In genomic region chr9:68409786-68410185, GRCm38 (mm10) we compare ENCODE assay signal across 21 mouse cellular contexts.
"Had no signal": no experiment of that assay in that cellular context is flagged by ENCODE, and none has a peak within 500 bp of the region (broad histone marks: within the 10 kb centered on the region; RNA-seq: fewer than 3 reads in every experiment).

No protein-coding gene starts in this region.

- H3K36me3 ChIP-seq: limb, embryonic 10.5 days; limb, embryonic 13.5 days; liver, embryonic 12.5 days; liver, embryonic 15.5 days; lung, embryonic 15.5 days; stomach, embryonic 15.5 days had no signal

- H3K4me1 ChIP-seq: limb, embryonic 10.5 days; limb, embryonic 13.5 days; liver, embryonic 12.5 days; liver, embryonic 15.5 days; lung, embryonic 15.5 days; stomach, embryonic 15.5 days had no signal

- H3K27ac ChIP-seq: limb, embryonic 10.5 days; limb, embryonic 13.5 days; liver, embryonic 12.5 days; liver, embryonic 15.5 days; lung, embryonic 15.5 days; stomach, embryonic 15.5 days had no signal

- H3K4me2 ChIP-seq: limb, embryonic 13.5 days; liver, embryonic 12.5 days; liver, embryonic 15.5 days; lung, embryonic 15.5 days; midbrain, embryonic 11.5 days; stomach, embryonic 15.5 days had no signal

- ATAC-seq: liver, embryonic 12.5 days had no signal

- H3K4me3 ChIP-seq: limb, embryonic 10.5 days; limb, embryonic 13.5 days; liver, embryonic 12.5 days; liver, embryonic 15.5 days; lung, embryonic 15.5 days; stomach, embryonic 15.5 days had no signal

- H3K9ac ChIP-seq: limb, embryonic 13.5 days; liver, embryonic 12.5 days; liver, embryonic 15.5 days; lung, embryonic 15.5 days; stomach, embryonic 15.5 days had no signal

- H3K27me3 ChIP-seq: limb, embryonic 13.5 days; liver, embryonic 12.5 days; liver, embryonic 15.5 days; lung, embryonic 15.5 days; stomach, embryonic 15.5 days had no signal

- DNase-seq: kidney, adult 9 months; kidney, postnatal 14 days; kidney, postnatal 4 days; liver; lung, adult 18-20 months; lung, postnatal 10 days; lung, postnatal 36 days; midbrain, embryonic 14.5 days; retina, postnatal 1 day; right cerebral cortex, postnatal 25 days; spleen, adult 18-20 months; thymus, adult 2 months; thymus, postnatal 14 days; thymus, postnatal 4 days had no signal

- H3K9me3 ChIP-seq: limb, embryonic 10.5 days; limb, embryonic 13.5 days; liver, embryonic 12.5 days; liver, embryonic 15.5 days; lung, embryonic 15.5 days; stomach, embryonic 15.5 days had no signal
